Mouse (Mus musculus) brain, embryonic 14.5 days (tissue): ENCODE data around the gene Calm1. TPM values are rescaled to one million over a fixed set of nuclear protein-coding genes. Genes with fewer than 3 reads are reported as not detected.
A peak's percentile ranks its signal among the peaks of the same experiment; 100 is the strongest.

Experiments used
- DNase-seq: peaks from one replicate; pipeline ENCODE4 v3.0.0-alpha.2; 2011; ENCODE audit warnings: low read depth
- CTCF ChIP-seq: fragments of 200-500 bp; IDR thresholded peaks from 2 replicates; pipeline ENCODE4 v1.5.1; 2012; ENCODE audit warnings: inconsistent platforms, mild to moderate bottlenecking, moderate library complexity, borderline replicate concordance; ENCODE audit not compliant: insufficient read depth, insufficient read length; ENCODE audit errors: extremely low read depth
- POLR2A ChIP-seq: fragments of 200-500 bp; IDR thresholded peaks from 2 replicates; pipeline ENCODE4 v1.6.1; 2012; ENCODE audit warnings: mild to moderate bottlenecking, inconsistent platforms, borderline replicate concordance; ENCODE audit not compliant: poor library complexity, insufficient read depth, insufficient read length, severe bottlenecking; ENCODE audit errors: extremely low read depth
- polyA plus RNA-seq: library from polyadenylated mRNA; depleted of rRNA; stranded (reverse); fragments of >200 nt; gene quantifications from 2 replicates; pipeline ENCODE4 v1.2.3, GENCODE M21; 2012; rRNA removed

Calm1 gene
- 545 and 624 TPM in 2 replicates for polyA plus RNA-seq

- peak; percentile 100 for TF ChIP-seq POLR2A
- 0 out of 2 replicates have a peak, but pooled peaks have one; percentile 0 for TF ChIP-seq CTCF
- DNase-seq: peak; percentile 98
These were observed at the start of gene Calm1 for GRCm38 (mm10) chr12:100198967-100199660. TSS of gene Calm1 (plus strand) at chr12:100199435.

- TF ChIP-seq CTCF (no peak), POLR2A (no peak)
- DNase-seq: no peak
These were observed 46.8 kb upstream of the Calm1 start for GRCm38 (mm10) chr12:100152466-100152865.

- peak; percentile 98 for DNase-seq
- TF ChIP-seq POLR2A (peak; percentile 28; the same call in 1 of the 2 replicates), CTCF (no peak)
These were observed 39.8 kb upstream of the Calm1 start, which contains the start of gene Nrde2 for GRCm38 (mm10) chr12:100159261-100159975. TSS of gene Nrde2 (minus strand) at chr12:100159653.

DNA sequence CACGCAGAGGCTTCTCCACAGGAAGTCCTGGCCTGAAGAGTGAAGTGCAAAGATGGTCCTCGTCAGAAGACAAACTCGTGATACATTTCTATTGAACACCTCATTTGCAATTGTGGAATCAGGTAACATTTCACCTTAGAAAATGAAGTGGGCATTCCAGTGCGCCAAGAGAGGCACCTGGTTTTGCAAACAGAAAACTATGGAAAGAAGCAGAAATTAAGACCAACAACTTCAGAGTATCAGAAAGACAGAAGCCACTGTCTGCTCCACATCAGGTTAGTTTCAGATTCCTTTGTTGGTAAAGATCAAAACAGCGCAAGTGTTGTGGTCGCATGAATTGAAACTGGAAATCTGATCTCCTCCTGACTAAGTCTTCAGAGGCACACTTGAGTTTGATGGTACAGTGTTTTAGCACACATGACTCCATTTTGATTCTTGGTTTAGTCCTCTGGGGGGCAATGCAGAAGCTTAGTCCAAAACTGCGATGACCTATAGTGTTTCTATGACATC, 34.2 kb upstream of the Calm1 start:
- DNase-seq: no peak

GRCm38 (mm10) chr12:100166177-100166576, 33.1 kb upstream of the Calm1 start:
- TF ChIP-seq POLR2A (no peak), CTCF (peak; percentile 82)
- DNase-seq: peak; percentile 94

More for the DNA sequence above, 34.2 kb upstream of the Calm1 start:
- TF ChIP-seq POLR2A: no peak
- TF ChIP-seq CTCF: no peak

- TF ChIP-seq CTCF: no peak
- TF ChIP-seq POLR2A: no peak
- DNase-seq: peak; percentile 75
These were observed 32.3 kb upstream of the Calm1 start for GRCm38 (mm10) chr12:100166939-100167338.

- DNase-seq: no peak
- no peak for TF ChIP-seq CTCF
- no peak for TF ChIP-seq POLR2A
These were observed 31.7 kb upstream of the Calm1 start for GRCm38 (mm10) chr12:100167502-100167901.

GRCm38 (mm10) chr12:100167931-100168871, 31.0 kb upstream of the Calm1 start:
- peak; percentile 84 for DNase-seq
- TF ChIP-seq POLR2A: peak; percentile 30; the same call in 1 of the 2 replicates
- no peak for TF ChIP-seq CTCF

DNA sequence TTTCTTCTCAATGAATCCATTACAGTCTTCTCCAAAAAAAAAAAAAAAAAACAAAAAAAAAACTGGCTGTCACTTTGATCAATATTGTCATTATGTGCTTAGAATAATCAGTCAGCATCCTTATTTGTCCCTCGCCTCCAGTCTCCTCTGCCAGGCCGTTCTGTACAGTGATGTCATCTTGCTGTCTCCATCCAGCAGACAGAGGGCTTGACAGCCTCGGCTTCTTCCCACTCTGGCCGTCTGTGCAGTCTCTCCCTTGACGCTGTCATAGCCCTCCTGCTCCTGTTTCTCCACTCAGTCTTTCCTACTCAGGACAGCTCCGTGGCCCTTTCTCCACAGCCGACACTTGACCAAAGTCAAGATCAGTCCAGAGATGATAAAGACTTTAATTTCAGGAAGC, 26.8 kb upstream of the Calm1 start:
- TF ChIP-seq POLR2A (no peak), CTCF (no peak)
- no peak for DNase-seq

DNA sequence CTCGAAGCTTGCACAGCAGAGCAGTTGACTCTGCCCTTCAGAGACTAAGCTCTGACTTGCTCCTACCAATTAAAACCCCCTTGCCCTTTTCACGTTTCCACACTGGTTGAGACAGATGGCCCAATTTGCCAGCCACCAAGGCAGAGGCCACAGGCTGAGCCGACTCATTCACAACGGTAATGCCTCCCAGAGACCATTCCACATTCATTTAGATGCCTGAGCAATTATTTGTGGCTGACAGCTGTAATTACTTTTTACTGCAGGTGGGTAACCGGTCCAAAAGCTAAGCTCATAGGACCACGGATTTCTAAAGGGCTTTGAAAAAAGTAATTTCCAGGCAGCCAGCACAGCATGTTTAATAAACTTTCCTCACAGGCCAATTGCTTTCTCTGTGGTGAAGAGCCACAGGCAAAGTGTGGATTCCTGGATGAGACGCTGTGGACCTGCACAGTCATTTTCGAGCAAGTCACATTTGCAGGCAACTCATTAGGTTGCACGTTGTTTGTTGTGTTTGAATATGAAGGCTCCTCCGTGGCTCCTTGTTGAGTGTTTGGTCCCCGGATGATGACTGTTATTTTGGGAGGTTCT, 22.7 kb upstream of the Calm1 start:
- peak; percentile 88 for DNase-seq
- TF ChIP-seq POLR2A: no peak
- no peak for TF ChIP-seq CTCF
